Mouse (Mus musculus) megakaryocyte-erythroid progenitor cell, adult 5-6 weeks (primary cell): ENCODE measurements around the gene Mogs. TPM values are rescaled to one million over a fixed set of nuclear protein-coding genes. Genes with fewer than 3 reads are reported as not detected.

Experiments used
- ATAC-seq: replicated peaks from 2 replicates; pipeline ENCODE4 v1.8.0; 2016; ENCODE audit warnings: mild to moderate bottlenecking, inconsistent platforms; ENCODE audit not compliant: severe bottlenecking, poor library complexity, low FRiP score, low TSS enrichment
- total RNA-seq, 2 experiments: library from RNA; stranded (forward) in 1 of 2; stranded (reverse) in 1 of 2; fragments of 200-1000, 215-1000 nt in 1 of 2; fragments of >200 nt in 1 of 2; fragmentation: Nextera tagmentation in 1 of 2; gene quantifications; 2 replicates each; pipeline ENCODE4 v1.2.3; 2014 to 2017

Mogs gene
- 76.2 and 97.3 TPM in 2 replicates for total RNA-seq (2014; fragmentation: Nextera tagmentation)
- 88.3 and 127 TPM in 2 replicates for total RNA-seq (2017)

DNA sequence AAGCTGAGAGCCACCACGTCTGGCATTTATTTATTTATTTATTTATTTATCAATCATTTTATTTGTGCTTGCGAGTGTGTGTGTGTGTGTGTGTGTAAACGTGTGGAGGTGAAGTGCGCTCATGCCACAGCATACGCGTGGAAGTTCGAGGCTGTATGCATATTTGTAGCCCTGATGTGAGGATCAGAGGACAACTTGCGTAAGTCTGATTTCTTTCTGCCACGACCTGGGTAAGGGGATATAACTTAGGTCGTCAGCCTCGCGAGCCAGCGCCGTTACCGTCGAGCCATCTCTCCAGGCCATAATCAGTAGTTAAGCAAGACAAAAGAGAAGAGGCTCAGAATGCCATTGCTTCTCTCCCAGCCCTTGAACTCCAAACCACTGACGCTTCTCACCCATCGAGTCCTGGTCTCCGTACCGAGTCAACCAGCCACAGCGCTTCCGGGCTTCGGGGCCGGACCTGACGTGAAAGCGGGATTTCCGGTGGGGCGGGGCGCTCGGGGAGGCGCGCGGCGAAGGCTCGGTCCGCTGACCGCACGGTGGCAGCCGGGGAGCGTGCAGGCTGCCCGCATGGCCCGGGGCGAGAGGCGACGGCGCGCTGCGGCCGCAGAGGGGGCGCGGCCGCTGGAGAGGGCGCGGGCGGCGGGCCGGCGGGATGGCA lies at the start of gene Mogs:
Gene Mogs (plus strand): TSS at position 486 of the 661 bp plus-strand sequence.
- ATAC-seq = peak; percentile 74

DNA sequence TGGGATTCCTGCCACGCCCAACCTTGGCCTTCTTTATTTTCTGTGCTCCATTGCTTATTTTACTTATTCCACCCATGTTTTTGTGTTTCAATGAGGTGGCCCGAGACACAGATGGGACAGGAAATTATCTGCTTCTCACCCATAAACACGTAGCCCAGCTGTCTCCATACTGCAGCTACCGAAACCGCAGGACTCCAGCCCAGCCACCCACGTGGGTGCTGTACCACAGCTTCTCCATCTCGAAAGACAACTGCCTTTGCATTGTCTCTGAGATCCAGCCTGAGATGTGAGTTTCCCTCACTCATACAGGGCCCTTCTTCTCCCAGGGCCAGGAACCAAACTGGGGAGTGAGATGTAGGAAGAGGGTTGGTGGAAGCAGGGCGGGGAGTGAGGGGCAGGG lies 49.3 kb upstream of the Mogs start:
- no peak for ATAC-seq

DNA sequence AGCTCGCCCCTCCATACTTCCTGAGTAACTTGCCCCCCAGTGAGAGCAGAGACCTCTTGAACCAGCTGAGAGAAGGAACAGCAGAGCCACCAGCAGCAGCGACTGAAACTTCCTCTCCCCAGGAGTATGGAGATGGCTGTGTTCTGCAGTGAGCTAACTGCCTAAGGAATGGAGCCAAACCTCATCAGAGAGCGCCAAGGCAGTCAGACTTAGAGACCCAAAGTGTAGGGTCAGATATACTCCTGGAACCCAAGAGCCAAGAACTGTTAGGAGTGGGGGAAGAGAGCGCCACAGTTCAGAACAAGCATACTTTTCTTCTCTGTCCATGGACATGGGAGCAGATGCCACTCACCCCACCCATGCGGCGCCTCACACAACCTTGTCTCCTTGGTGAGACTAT lies 48.9 kb upstream of the Mogs start:
- ATAC-seq = no peak

DNA sequence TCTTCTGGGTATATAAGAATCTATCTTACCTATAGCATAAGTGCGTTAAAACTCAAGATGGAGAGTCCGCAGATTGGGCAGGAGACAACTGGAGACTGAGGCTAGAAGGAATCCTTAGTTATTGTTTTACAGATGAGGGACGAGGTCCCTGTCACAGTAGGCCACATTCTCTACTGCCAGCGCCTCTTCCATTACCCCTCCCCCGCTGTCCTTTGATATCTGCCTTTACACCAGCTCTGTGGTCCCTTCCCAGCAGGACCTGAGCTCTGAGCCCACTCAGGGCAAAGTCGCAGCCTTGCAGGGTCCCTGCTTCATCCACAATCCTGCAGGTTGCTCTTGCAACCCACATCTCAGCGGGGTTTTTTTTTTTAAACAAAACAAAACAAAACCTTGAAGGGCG lies 47.1 kb upstream of the Mogs start:
- ATAC-seq = no peak

DNA sequence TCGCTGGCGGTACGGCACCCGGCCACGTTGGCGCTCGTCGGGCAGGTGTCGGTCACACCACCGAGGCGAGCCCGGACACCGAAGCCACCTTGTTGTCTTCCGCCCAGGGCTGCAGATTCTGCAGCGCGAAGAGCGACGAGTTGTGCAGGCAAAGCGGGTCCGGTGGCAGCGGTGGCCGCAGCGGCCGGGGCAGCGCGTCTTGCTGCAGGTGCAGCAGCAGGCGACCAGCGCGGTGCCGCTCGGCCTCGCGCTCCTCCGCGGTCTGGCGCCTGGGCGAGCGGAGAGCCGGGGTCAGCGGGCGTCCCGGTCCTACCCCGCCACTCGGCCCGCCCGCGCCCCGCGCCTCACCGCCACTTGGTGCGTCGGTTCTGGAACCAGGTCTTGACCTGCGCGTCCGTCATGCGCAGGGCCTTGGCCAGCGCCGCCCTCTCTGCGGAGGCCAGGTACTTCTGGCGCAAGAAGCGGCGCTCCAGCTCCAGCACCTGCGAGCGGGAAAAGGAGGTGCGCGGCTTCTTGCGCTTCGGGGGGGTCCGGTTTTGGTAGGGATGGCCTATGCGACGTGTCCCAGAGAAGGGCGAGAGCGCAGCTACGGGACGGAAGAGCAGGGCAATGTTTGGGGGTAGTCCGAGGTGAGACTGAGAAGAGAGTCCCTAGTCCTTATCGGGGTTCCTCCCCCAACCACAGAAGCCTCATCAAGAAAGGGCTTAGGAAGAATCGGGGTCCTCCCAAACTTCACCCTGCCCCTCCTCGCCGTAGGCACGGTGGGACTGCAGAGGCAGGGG lies 46.4 kb upstream of the Mogs start:
- ATAC-seq = no peak

DNA sequence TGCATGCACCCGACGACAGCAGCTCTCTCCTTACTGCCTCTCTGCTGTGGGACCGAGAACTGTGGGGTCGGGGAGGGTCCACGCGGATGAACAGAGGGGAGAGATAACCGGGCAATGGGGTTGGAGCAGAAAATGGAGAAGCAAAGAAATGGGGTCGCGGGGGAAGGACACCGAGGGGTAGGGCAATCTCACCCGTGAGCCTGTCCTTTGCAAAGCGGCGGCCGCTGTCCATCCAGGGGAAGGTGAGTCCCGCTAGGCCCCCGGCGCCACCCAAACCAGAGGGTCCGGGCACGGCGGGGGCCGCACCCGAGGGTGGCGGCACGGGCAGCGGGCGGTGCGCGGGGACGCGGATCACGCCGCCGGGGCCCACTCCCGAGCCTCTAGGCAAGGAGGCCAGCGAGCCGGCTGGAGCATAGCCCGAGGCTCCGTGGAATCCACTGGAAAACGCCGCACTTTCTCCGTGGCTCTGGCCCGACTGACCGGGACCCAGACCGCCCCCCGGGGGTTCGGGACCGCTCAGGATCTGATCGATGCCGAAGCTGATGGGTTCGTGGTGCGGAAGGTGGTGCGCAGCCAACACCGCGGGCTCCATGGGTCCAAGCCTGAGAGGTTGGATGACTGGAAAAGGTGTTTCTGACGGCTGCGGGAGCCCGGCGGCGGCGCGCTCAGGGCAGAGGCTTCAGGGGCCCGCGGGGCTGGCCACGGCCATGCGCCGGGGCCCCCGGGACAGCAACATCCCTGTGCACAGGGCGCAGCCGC lies 45.6 kb upstream of the Mogs start:
- ATAC-seq = no peak

DNA sequence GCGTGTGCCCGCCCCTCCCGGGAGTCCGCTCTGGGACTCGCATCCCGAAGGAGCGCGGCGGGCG lies 45.2 kb upstream of the Mogs start, which contains the start of gene Tlx2:
Gene Tlx2 (minus strand): TSS at position 47 of the 64 bp plus-strand sequence.
- no peak for ATAC-seq

DNA sequence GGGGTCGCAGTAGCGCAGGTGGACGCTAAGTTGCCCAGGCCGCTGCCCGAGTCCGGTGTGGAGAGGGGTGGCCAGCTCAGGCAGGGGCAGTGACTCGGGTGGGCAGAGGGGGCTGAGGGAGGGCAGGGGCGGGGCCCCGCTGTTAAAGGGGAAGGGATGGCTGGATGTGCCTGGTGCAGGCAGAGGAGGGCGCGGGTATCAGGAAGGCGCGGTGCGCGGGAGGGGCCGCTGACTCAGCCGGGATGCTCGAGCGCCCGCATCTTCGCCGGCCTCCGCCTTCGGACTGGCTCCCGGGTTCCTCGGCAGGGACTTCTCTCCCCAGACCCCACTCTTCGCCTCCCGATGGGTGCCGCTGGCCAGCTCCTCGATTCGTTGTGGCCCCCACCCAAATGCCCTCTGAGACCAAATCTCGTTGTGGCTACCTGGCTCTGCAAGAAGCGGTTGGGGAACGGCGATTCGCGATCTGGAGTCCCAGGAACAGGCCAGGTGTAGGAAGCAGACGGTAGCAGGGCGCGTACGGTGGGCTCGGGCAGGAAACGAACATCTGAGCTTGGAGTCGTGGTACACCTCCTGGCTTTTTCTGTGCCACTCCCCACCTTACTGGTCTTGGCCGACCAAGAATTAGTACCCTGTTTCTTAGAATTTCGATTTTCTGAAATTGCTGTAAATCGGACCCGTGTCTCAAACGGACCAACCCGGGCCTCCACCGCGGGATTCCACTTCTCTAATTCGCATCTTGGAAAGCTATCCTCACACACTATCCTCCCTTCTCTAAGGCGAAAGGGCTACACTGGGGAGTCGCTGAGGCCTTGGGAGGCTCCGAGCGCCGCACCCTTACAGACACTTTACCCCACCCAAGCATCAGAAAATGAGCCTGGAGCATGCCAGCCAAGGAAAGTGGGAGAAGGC lies 44.7 kb upstream of the Mogs start:
- no peak for ATAC-seq

DNA sequence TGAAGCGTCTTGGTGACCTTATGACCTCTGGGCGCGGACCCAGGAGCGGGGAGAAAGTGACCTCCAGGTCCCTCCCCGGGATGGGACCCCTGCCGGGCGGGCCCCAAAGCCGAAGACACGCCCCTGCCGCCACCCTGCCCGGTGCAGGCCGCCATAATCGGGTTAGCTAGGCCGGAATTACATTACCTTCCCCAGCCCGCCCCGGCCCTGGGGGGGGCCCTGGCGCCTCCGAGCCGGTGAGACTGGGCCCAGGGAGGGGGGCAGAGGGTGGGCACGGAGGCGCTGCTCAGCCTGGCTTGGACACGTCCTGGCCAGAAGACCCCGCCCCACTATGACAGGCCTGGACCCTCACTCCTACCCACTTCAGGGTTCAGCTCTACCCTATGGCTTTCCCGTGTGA lies 44.1 kb upstream of the Mogs start:
- no peak for ATAC-seq

DNA sequence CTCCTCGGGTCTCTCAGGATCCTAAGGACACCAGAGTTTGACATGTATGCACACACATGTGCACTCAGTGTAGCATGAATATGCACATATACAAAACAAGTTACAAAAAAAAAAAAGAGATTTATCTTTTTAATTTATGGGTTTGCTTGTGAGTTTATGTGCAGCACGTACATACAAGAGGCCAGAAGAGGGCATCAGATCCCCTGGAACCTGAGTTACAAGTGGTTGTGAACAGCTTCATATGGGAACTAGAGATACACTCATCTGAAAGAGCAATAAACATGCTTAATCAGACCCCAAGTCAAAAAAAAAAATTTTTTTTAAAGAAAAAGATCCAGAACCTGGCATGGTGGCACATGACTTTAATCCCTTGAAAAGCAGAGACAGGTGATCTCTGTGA lies 40.3 kb upstream of the Mogs start:
- no peak for ATAC-seq

DNA sequence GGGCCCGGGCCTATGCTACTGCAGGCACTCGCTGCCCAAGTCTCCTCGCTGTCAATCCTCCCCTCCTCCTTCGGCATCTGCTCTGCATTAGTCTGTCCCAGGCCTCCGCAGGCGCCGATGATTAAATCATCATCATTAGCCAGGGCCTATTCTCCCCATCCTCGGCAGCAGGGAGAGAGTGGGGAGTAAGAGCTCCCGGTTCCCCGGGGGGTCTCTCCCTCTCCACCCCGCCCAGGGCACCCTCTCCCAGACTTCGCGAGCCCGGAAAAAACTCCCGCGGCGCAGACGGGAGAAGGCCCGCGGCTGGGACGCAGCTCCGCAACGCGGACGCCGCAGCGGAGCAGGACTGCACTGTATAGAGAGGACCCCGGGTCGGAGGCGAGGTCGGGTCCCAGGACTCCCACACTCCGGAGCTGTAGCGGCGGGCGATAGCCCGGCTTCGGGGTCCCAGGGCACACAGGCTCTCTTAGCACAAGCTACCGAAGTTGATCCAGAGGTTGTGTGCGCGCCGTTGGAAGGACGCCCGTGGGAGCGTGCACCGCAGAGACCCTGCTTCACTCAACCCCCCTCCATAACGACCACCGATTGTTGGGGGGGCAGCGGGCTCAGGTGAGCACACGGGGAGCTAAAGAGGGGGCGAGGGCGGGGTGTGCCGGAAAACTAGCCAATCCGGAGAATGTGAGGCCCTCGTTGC lies 37.5 kb upstream of the Mogs start, which contains the start of gene Pcgf1:
Gene Pcgf1 (plus strand): TSS at position 240 of the 694 bp plus-strand sequence.
- ATAC-seq = peak; percentile 30

DNA sequence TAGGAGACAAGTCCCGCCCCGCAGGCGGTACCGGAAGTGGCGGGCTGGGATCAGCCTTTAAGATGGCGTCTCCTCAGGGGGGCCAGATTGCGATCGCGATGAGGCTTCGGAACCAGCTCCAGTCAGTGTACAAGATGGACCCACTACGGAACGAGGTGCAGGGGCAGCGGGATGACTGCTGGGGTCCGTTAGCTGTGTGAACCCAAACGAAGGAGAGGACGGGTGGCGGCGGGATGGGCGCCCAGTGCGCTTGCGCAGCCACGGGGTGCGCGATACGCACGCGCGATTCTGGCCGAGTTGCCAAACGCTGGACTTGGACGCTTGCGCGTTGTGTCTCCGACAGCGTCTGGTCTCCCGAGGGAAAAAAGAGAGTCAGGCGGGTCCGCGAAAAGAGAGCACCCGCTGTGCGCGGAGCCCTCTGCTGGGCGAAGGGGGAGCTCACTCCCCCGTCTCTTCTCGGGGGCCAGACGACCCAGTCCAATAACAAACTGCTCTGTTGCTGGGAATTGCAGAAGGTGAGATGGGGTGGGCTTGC lies 36.9 kb upstream of the Mogs start:
- peak; percentile 83 for ATAC-seq

DNA sequence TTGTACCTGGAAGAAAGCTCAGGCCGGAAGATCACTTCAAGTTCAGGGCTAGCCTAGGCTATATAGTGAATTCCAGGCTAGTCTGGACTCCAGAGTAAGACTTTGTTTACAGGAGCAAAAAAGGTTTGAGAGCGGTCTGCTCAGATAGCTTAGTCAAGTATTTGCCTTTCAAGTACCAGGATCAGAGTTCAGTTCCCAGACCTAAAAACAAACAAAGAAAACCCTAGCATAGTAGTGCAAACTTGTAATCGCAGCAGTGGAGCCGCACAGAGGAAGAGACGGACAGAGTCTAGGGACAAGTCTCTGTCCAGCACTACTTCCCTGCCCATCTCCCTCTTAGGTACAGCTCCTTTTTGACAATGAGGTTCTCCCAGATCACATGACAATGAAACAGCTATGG lies 35.1 kb upstream of the Mogs start:
- ATAC-seq = no peak

DNA sequence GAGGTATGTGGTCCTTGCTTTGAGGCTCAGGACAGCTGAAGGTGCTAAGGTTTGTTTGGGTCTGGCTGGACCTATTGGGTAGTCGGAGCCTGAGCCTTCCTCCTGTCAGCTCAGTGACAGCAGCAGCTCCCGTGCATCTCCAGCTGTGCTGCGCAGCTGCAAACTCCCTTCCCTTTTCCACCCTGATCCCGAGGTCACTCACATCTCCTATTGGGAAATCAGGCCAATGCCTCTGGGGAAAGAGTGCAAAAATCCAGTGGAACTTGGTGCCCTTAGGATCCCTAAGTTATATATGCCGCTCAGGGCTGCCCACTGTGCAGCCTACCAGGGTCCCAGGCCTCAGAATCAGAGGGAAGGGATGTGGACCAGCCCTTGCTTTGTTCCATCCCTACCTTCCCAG lies 31.8 kb upstream of the Mogs start:
- ATAC-seq = no peak

DNA sequence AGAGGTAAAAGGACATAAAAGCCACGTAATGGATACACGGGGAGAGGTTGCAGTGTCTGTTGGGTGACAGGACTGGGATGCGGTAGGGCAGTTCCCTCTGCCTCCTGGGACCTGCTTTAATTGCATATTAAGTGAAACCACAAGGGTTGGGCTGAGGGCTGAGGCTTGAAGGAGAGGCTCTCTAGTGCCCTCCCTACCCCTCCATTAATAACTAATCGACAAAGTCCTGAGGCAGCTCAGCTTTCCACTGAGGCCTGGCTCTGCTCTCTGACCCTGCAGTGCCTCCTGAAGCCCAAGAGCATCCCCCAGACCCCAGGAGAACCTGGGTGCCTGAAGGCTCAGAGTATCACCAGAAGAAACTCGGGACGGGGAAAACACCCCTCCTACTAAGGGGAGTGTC lies 30.8 kb upstream of the Mogs start:
- ATAC-seq = no peak

DNA sequence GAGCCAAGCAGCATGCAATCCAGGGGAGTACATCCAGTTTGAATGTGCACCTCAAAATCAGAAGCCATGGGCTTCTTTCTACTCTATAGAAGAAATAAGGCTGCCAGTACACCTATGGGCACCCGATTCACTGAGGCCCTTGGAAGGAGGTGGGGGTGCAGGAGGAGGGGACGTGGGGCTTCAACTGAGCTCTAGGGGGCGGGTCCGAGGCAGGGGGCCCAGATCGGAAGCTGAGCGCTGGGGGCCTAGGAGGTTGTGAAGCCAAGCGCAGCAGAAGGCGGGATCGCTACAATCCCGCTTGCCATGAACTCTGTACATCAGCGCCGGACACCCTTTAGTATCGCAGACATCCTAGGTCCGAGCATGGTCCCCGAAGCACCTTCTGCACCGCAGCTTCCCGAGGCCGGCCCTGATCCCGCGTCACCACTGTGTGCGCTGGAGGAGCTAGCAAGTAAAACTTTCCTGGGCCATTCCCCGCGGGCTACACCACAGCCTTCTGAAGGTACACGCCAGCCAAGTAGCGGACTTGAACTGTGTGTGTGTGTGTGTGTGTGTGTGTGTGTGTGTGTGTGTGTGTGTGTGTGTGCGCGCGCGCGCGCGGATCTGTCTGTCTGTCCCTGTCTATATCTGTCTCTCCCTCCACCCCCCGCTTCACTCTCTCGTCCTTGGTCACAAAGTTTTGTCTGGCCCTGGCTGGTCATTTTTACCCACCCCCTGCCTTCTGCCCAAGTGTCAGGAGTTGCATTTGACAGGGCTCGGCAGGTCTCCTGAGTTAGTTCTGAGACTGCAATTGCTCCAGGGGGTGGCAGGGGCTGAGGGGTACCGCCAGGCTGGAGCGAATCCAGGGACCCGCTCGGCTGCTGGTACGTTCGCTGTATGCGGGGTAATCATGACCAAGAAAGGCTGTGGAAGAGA lies 28.9 kb upstream of the Mogs start, which contains the start of gene Lbx2:
Gene Lbx2 (plus strand): TSS at position 247 of the 915 bp plus-strand sequence.
- ATAC-seq = no peak

DNA sequence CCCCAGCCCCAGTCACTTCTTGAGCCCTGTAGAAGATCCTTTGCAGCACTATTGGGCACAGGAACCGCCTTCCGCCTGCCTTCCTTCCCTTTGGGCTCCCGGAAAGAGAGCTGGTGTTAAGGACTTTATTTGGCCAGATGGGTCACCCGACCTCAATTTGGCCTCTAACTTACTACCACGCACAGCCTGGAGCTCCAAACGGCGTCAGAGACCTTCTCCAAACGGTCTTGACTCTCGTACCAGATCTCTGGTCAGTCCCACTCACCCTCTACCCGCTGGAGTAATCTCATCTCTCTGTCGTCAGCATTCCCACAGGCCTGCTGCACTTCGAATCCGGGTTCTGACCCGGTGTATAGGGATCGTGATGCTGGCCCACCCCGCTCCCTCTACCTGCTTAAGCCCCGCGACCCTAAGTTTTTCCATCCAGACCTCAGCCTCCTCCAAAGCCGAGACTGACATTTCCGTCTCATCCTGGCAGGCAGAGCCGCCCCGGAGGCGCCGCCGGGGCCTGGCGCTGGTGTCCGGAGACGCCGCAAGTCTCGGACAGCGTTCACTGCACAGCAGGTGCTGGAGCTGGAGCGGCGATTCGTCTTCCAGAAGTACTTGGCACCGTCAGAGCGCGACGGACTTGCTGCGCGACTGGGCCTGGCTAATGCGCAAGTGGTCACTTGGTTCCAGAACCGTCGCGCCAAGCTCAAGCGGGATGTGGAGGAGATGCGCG lies 27.9 kb upstream of the Mogs start:
- ATAC-seq = no peak
